Mouse (Mus musculus) midbrain, embryonic 10.5 days (tissue): ENCODE measurements around the gene Lyve1. TPM values are rescaled to one million over a fixed set of nuclear protein-coding genes. Genes with fewer than 3 reads are reported as not detected.

Experiments used
- DNase-seq: peaks from one replicate; pipeline ENCODE4 v3.0.0-alpha.2; 2017; ENCODE audit warnings: low spot score
- H3K27ac ChIP-seq: fragments of 300-500 bp; sonication (generic); replicated peaks from 2 replicates; pipeline ENCODE4 v1.5.1; 2016; ENCODE audit warnings: mild to moderate bottlenecking
- H3K27me3 ChIP-seq: fragments of 300-500 bp; sonication (generic); 2 replicates; pipeline ENCODE4 v1.6.1; 2016; ENCODE audit warnings: low read depth, mild to moderate bottlenecking; ENCODE audit not compliant: poor library complexity, severe bottlenecking
- H3K36me3 ChIP-seq: fragments of 300-500 bp; sonication (generic); 2 replicates; pipeline ENCODE4 v1.6.1; 2016; ENCODE audit warnings: mild to moderate bottlenecking, moderate library complexity
- H3K4me1 ChIP-seq: fragments of 300-500 bp; sonication (generic); 2 replicates; pipeline ENCODE4 v1.6.1; 2016
- H3K4me3 ChIP-seq: fragments of 300-500 bp; sonication (generic); 2 replicates; pipeline ENCODE4 v1.5.1; 2016; ENCODE audit warnings: mild to moderate bottlenecking, moderate library complexity
- H3K9me3 ChIP-seq: fragments of 300-500 bp; sonication (generic); replicated peaks from 2 replicates; pipeline ENCODE4 v1.6.1; 2016; ENCODE audit warnings: mild to moderate bottlenecking
- WGBS: fragments of 180-500 bp; shearing (Covaris S2); methylation state at CpG from one replicate; pipeline ENCODE4 v1.1.7; 2016; 5-methylcytosine and 5-hydroxymethylcytosine counted together
- polyA plus RNA-seq: library from polyadenylated mRNA; unstranded; fragments of >200 nt; fragmentation: Nextera tagmentation; extraction: Ambion mirVana; gene quantifications from 2 replicates; pipeline ENCODE4 v1.2.1, GENCODE M21; 2016

The Lyve1 gene
- polyA plus RNA-seq, 1 experiment from 2014 or later: 0.73 TPM

- H3K27me3 ChIP-seq: no peaks in the 10 kb centered on the region
- H3K9me3 ChIP-seq: no peaks in the 10 kb centered on the region
- no peaks in the 10 kb centered on the region for H3K36me3 ChIP-seq
- WGBS: 90% methylated on average over 4 of the region's 4 CpGs
- no peak for DNase-seq
- H3K27ac ChIP-seq: no peak overlapping the region
- H3K4me3 ChIP-seq: no peak overlapping the region
- no peaks in the 10 kb centered on the region for H3K4me1 ChIP-seq
Measured at GRCm38 (mm10) chr7:110876965-110877364, 13.9 kb upstream of the Lyve1 start.

GRCm38 (mm10) chr7:110868807-110869206, 5.8 kb upstream of the Lyve1 start:
- no peak for DNase-seq
- Histone ChIP-seq H3K4me1 (peaks cover 12% of the 10 kb centered on the region), H3K27ac (no peak overlapping the region), H3K4me3 (no peak overlapping the region), H3K36me3 (no peaks in the 10 kb centered on the region), H3K9me3 (no peaks in the 10 kb centered on the region), H3K27me3 (no peaks in the 10 kb centered on the region)
- 53% methylated on average over 5 of the region's 5 CpGs for WGBS

GRCm38 (mm10) chr7:110867116-110867515, 4.1 kb upstream of the Lyve1 start:
- DNase-seq: no peak
- H3K27me3 ChIP-seq: no peaks in the 10 kb centered on the region
- peaks cover 12% of the 10 kb centered on the region for H3K4me1 ChIP-seq
- no peaks in the 10 kb centered on the region for H3K9me3 ChIP-seq
- no peak overlapping the region for H3K4me3 ChIP-seq
- H3K27ac ChIP-seq: no peak overlapping the region
- H3K36me3 ChIP-seq: no peaks in the 10 kb centered on the region
- 87% methylated on average over 6 of the region's 6 CpGs for WGBS

GRCm38 (mm10) chr7:110866021-110866420, 3.0 kb upstream of the Lyve1 start:
- Histone ChIP-seq H3K4me1 (peaks cover 12% of the 10 kb centered on the region), H3K9me3 (no peaks in the 10 kb centered on the region), H3K27ac (no peak overlapping the region), H3K27me3 (no peaks in the 10 kb centered on the region), H3K4me3 (no peak overlapping the region), H3K36me3 (no peaks in the 10 kb centered on the region)
- WGBS: 94% methylated on average over 3 of the region's 3 CpGs
- DNase-seq: no peak

GRCm38 (mm10) chr7:110865570-110865969, 2.5 kb upstream of the Lyve1 start:
- 93% methylated on average over 6 of the region's 6 CpGs for WGBS
- H3K27ac ChIP-seq: no peak overlapping the region
- H3K4me1 ChIP-seq: peaks cover 12% of the 10 kb centered on the region
- no peaks in the 10 kb centered on the region for H3K36me3 ChIP-seq
- H3K27me3 ChIP-seq: no peaks in the 10 kb centered on the region
- no peak overlapping the region for H3K4me3 ChIP-seq
- no peak for DNase-seq
- no peaks in the 10 kb centered on the region for H3K9me3 ChIP-seq

GRCm38 (mm10) chr7:110865038-110865437, 2.0 kb upstream of the Lyve1 start:
- peaks cover 12% of the 10 kb centered on the region for H3K4me1 ChIP-seq
- no peak overlapping the region for H3K4me3 ChIP-seq
- H3K9me3 ChIP-seq: no peaks in the 10 kb centered on the region
- 51% methylated on average over 10 of the region's 10 CpGs for WGBS
- peak; percentile 19 for DNase-seq
- H3K36me3 ChIP-seq: no peaks in the 10 kb centered on the region
- no peaks in the 10 kb centered on the region for H3K27me3 ChIP-seq
- H3K27ac ChIP-seq: peak overlapping the region; percentile 47; the same call in 1 of the 2 replicates

GRCm38 (mm10) chr7:110860129-110860528, 2.9 kb downstream of the Lyve1 start:
- Histone ChIP-seq H3K27ac (no peak overlapping the region), H3K36me3 (no peaks in the 10 kb centered on the region), H3K9me3 (no peaks in the 10 kb centered on the region), H3K4me3 (no peak overlapping the region), H3K4me1 (peaks cover 21% of the 10 kb centered on the region), H3K27me3 (no peaks in the 10 kb centered on the region)
- WGBS: 85% methylated on average over 5 of the region's 5 CpGs
- DNase-seq: no peak

GRCm38 (mm10) chr7:110855604-110856003, 7.4 kb downstream of the Lyve1 start:
- Histone ChIP-seq H3K9me3 (no peaks in the 10 kb centered on the region), H3K4me1 (peaks cover 38% of the 10 kb centered on the region), H3K36me3 (no peaks in the 10 kb centered on the region), H3K4me3 (no peak overlapping the region), H3K27me3 (no peaks in the 10 kb centered on the region), H3K27ac (0 out of 2 replicates have a peak overlapping the region, but pooled peaks have one; percentile 20)
- no peak for DNase-seq
- WGBS: 77% methylated on average over 1 of the region's 1 CpGs

- Histone ChIP-seq H3K36me3 (no peaks in the 10 kb centered on the region), H3K27me3 (no peaks in the 10 kb centered on the region), H3K4me3 (no peak overlapping the region), H3K9me3 (no peaks in the 10 kb centered on the region), H3K27ac (no peak overlapping the region), H3K4me1 (peaks cover 38% of the 10 kb centered on the region)
- WGBS: 86% methylated on average over 8 of the region's 8 CpGs
- no peak for DNase-seq
Measured at GRCm38 (mm10) chr7:110854927-110855546, 8.0 kb downstream of the Lyve1 start.

GRCm38 (mm10) chr7:110854519-110854918, 8.5 kb downstream of the Lyve1 start:
- Histone ChIP-seq H3K27me3 (no peaks in the 10 kb centered on the region), H3K4me1 (peaks cover 40% of the 10 kb centered on the region), H3K9me3 (no peaks in the 10 kb centered on the region), H3K4me3 (no peak overlapping the region), H3K27ac (peak overlapping the region; percentile 38; the same call in 1 of the 2 replicates), H3K36me3 (no peaks in the 10 kb centered on the region)
- no peak for DNase-seq
- WGBS: 79% methylated on average over 3 of the region's 3 CpGs

GRCm38 (mm10) chr7:110853611-110854010, 9.4 kb downstream of the Lyve1 start:
- 73% methylated on average over 10 of the region's 10 CpGs for WGBS
- H3K9me3 ChIP-seq: no peaks in the 10 kb centered on the region
- peak; percentile 24 for DNase-seq
- H3K27ac ChIP-seq: peak overlapping the region; percentile 38; the same call in 1 of the 2 replicates
- H3K27me3 ChIP-seq: no peaks in the 10 kb centered on the region
- peaks cover 40% of the 10 kb centered on the region for H3K4me1 ChIP-seq
- no peaks in the 10 kb centered on the region for H3K36me3 ChIP-seq
- H3K4me3 ChIP-seq: no peak overlapping the region

- peak overlapping the region; percentile 55 for H3K27ac ChIP-seq
Measured at GRCm38 (mm10) chr7:110851541-110852203, 11.4 kb downstream of the Lyve1 start.

GRCm38 (mm10) chr7:110848371-110848770, 14.7 kb downstream of the Lyve1 start:
- Histone ChIP-seq H3K9me3 (no peaks in the 10 kb centered on the region), H3K36me3 (no peaks in the 10 kb centered on the region), H3K4me1 (peaks cover 13% of the 10 kb centered on the region), H3K4me3 (no peak overlapping the region), H3K27me3 (no peaks in the 10 kb centered on the region), H3K27ac (no peak overlapping the region)
- DNase-seq: no peak
- 84% methylated on average over 1 of the region's 1 CpGs for WGBS

More at GRCm38 (mm10) chr7:110851541-110852203, 11.4 kb downstream of the Lyve1 start:
- Histone ChIP-seq H3K36me3 (no peaks in the 10 kb centered on the region), H3K9me3 (no peaks in the 10 kb centered on the region), H3K27me3 (no peaks in the 10 kb centered on the region), H3K4me3 (no peak overlapping the region), H3K4me1 (peaks cover 37% of the 10 kb centered on the region)
- WGBS: 76% methylated on average over 7 of the region's 7 CpGs
- DNase-seq: no peak
